Mouse (Mus musculus): ENCODE measurements around the gene Ptgis.

Gene Ptgis

DNA sequence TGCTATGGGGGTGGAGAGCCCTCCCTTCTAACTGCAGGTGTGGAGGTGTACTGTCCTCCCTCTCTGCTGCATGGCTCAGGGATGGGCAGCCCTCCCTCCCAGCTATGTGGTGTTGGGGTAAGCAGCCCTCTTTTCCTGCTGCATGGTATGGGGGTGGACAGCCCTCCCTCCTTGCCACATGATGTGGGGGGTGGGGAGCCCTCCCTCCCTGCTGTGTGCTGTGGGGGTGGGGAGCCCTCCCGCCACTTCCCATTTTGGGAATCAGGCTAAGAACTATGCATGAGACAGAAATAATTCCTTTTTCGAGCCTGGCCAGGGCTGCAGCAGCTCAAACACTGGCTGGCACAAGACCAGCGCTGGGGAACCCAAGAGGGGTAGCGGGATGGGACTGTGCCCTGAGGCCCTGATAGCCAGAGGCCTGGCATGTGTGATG is 84.8 kb downstream of the Ptgis start:
- DNase-seq (ENCODE audit: low read depth, low spot score), result no peak

DNA sequence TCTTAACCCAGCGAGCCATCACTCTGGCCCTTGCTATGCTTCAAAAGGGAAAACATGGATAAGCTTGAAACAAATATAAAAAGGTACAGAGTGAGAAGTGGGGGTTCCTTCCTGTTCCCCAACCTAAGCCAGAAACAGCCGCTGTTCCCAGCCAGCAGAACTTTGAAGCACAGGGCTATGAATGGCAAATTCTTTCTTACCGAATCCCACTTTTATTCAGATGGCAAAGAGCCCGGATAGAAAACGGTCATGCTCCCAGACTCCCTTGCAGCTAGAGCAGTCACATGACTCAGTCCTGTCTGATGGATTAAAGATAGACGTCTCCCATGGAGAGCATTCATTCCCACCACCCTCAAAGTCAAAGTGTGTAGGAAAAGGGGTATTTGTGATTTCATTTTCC is 89.5 kb downstream of the Ptgis start:
- no peak for DNase-seq (ENCODE audit: low read depth, low spot score)

GRCm38 (mm10) chr2:167150135-167150534 is 90.3 kb downstream of the Ptgis start:
- no peak for DNase-seq (ENCODE audit: low read depth, low spot score)

- DNase-seq (ENCODE audit: low read depth, low spot score), result no peak
These were observed 91.4 kb downstream of the Ptgis start for GRCm38 (mm10) chr2:167149035-167149434.

DNA sequence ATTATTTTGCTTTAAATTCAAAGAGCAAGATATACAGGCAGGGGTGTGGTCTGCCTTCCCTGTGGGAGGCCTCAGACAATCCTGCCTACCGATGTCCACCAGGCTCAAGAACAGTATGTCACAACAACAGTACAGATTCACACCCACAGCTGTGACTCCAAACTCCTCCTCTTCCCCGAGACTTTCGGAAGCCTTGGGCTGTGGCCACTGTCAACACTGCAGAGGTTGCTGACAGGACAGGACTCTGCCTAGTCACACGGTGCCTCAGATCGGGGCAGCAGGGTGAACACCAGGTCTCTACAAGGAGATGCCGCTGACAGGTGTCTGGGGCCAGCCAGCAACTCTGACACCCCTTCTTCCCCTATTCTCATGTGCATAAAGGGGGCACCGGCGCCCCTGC is 92.7 kb downstream of the Ptgis start:
- no peak for DNase-seq (ENCODE audit: low read depth, low spot score)

DNA sequence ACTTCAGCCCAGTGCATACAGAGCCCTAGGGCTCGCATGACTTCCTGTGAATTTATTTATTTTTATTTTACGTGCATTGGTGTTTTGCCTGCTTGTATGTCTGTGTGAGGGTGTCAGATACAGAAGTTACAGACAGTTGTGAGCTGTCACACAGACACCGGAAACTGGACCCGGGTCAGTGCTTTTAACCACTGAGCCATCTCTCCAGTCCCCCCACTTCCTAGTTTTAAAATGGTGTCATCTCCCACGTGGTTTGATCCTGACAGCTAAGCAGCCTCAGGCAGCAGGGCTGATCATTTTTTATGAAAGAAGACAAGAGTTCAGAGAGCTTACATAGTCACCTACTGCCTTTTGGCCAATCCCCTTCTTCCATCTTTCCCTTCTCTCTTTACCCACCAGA is 94.5 kb downstream of the Ptgis start:
- DNase-seq (ENCODE audit: low read depth, low spot score), result no peak

DNA sequence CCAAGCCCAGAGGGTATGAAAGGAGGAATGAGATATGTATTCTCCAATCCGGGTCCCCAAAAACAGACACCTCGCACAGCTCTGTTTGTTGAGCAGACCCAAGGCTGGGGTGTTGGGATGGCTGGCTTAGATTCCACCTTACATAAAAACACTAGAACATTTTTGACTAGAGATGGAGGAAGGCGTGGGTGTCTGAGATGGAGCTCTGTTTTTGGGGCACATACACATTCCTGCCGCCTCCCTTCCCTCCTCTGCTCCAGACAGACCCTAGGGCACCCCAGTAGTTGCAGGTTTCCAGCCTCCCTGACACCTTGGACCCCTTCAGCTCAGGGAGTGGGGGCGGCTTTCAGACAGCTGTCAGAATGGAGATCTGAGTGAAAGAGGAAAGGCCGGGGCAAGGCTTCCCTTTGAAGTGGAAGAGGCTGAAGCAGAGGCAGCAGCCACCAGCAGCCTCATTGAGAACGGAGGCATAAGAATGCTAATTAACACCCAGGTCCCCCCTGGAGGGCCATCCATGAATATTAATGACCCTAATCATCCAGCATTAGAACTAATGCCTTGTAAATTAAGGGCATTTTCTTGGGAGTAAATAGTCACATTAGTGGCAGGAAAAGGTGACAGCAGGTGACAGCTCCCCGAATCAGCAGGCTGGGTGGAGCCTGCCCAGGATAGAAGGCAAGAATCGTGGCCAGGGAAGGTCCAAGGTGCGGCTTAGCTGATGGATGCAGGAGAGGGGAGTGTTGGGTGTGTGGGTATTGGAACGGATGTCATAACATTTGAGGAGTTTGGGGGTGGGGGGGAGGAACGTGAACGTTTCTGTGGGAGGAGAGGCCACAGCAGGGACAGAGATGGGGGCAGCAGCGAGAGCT is 95.7 kb downstream of the Ptgis start:
- no peak for DNase-seq (ENCODE audit: low read depth, low spot score)

DNA sequence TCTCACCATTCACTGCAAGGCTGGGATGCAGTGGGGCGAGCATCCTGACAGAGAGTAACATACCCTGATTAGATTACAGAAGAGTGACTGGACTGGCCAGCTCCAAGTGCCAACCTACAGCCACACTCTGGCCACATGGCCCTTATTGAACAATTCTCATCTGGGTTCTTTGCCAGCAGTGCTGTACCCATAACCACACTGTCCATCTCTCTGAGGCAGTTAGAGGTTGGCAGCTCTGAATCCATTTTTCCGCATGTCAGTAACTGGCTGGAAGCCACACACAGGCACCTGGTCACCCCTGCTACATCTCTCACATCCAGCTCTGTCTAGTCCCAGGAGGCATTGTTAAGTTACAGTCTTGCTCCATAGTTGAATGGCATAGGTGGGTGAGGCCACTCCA is 96.5 kb downstream of the Ptgis start:
- no peak for DNase-seq (ENCODE audit: low read depth, low spot score)

GRCm38 (mm10) chr2:167142282-167142681 is 98.1 kb downstream of the Ptgis start:
- no peak for DNase-seq (ENCODE audit: low read depth, low spot score)

DNA sequence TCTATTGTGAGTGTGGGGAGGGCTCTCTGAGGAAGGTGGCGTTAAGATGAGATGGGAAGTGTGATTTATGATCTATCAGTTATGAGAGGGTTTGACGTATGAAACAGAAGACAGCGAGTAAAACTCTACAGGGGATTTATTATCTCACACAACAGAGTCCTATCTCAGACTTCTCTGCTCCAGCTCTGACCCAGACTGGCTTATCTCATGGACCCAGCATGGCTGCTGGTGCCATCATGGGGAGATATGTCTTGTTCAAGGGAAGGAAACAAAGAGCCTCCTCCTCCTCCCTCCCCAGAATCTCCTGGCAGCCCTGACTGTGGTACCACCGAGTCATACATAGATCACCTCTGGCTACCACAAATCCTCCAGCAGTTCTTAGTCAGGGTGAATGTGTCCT is 98.6 kb downstream of the Ptgis start:
- no peak for DNase-seq (ENCODE audit: low read depth, low spot score)

Measured in mesoderm, embryonic 11.5 days (tissue).